Mouse (Mus musculus) lung, postnatal 0 days (tissue): ENCODE measurements around the gene Nptn. TPM values are rescaled to one million over a fixed set of nuclear protein-coding genes. Genes with fewer than 3 reads are reported as not detected.

Source experiments
- ATAC-seq: fragments of 200-750 bp; cut with Nextera tagmentation; 2 replicates; pipeline ENCODE4 v1.8.0; 2017; ENCODE audit warnings: moderate library complexity
- DNase-seq: peaks from one replicate; pipeline ENCODE4 v3.0.0-alpha.2; 2016; ENCODE audit warnings: low spot score
- H3K27ac ChIP-seq: fragments of 300-500 bp; sonication (generic); 2 replicates; pipeline ENCODE4 v1.5.1; 2014; ENCODE audit warnings: antibody characterized with exemption, mild to moderate bottlenecking, low read length, mixed read lengths
- H3K27me3 ChIP-seq: fragments of 300-500 bp; sonication (generic); replicated peaks from 2 replicates; pipeline ENCODE4 v1.6.1; 2014; ENCODE audit warnings: low read length, mixed read lengths; ENCODE audit not compliant: insufficient read depth
- H3K36me3 ChIP-seq: fragments of 300-500 bp; sonication (generic); 2 replicates; pipeline ENCODE4 v1.6.1; 2014; ENCODE audit warnings: low read length, mixed read lengths; ENCODE audit not compliant: insufficient read depth
- H3K4me1 ChIP-seq: fragments of 300-500 bp; sonication (generic); 2 replicates; pipeline ENCODE4 v1.6.1; 2014; ENCODE audit warnings: antibody characterized with exemption, low read depth, low read length, mixed read lengths; ENCODE audit not compliant: insufficient read depth
- H3K4me2 ChIP-seq: fragments of 300-500 bp; sonication (generic); replicated peaks from 2 replicates; pipeline ENCODE4 v1.6.1; 2014; ENCODE audit warnings: low read depth, mild to moderate bottlenecking, low read length, moderate library complexity, mixed read lengths
- H3K4me3 ChIP-seq: fragments of 300-500 bp; sonication (generic); 2 replicates; pipeline ENCODE4 v1.5.1; 2014; ENCODE audit warnings: low read depth, low read length
- H3K9ac ChIP-seq: fragments of 300-500 bp; sonication (generic); replicated peaks from 2 replicates; pipeline ENCODE4 v1.6.1; 2014; ENCODE audit warnings: low read depth, mild to moderate bottlenecking
- H3K9me3 ChIP-seq: fragments of 300-500 bp; sonication (generic); 2 replicates; pipeline ENCODE4 v1.6.1; 2016; ENCODE audit warnings: low read length, mixed read lengths
- CTCF ChIP-seq: IDR thresholded peaks from 2 replicates; pipeline ENCODE4 v1.5.1; 2016; ENCODE audit warnings: antibody characterized with exemption, mild to moderate bottlenecking
- EP300 ChIP-seq: IDR thresholded peaks from 2 replicates; pipeline ENCODE4 v1.6.1; 2016; ENCODE audit warnings: antibody characterized with exemption, mild to moderate bottlenecking, control low read depth
- WGBS: fragments of 180-500 bp; shearing (Covaris S2); extraction: QIAGEN DNeasy Blood & Tissue Kit; methylation state at CpG from one replicate; pipeline ENCODE4 v1.1.7; 2014; 5-methylcytosine and 5-hydroxymethylcytosine counted together
- polyA plus RNA-seq: library from polyadenylated mRNA; unstranded; fragments of >200 nt; fragmentation: Nextera tagmentation; extraction: Ambion mirVana; gene quantifications from 2 replicates; pipeline ENCODE4 v1.2.1, GENCODE M21; 2015

Nptn gene
- polyA plus RNA-seq, 1 experiment from 2014 or later: 132 TPM

GRCm38 (mm10) chr9:58550928-58551327 lies 31.1 kb upstream of the Nptn start:
- no peak overlapping the region for H3K27ac ChIP-seq
- no peak for DNase-seq
- no peaks in the 10 kb centered on the region for H3K36me3 ChIP-seq
- H3K4me2 ChIP-seq: no peak overlapping the region
- peaks cover 4% of the 10 kb centered on the region; the same call in 1 of the 2 replicates for H3K4me1 ChIP-seq
- no peaks in the 10 kb centered on the region for H3K9me3 ChIP-seq
- TF ChIP-seq EP300: no peak
- 85% methylated on average over 6 of the region's 6 CpGs for WGBS
- no peaks in the 10 kb centered on the region for H3K27me3 ChIP-seq
- H3K9ac ChIP-seq: no peak overlapping the region
- H3K4me3 ChIP-seq: no peak overlapping the region
- ATAC-seq: no peak

- Histone ChIP-seq H3K27ac (no peak overlapping the region), H3K4me3 (no peak overlapping the region), H3K9me3 (no peaks in the 10 kb centered on the region), H3K4me2 (no peak overlapping the region), H3K9ac (no peak overlapping the region), H3K27me3 (no peaks in the 10 kb centered on the region), H3K36me3 (no peaks in the 10 kb centered on the region), H3K4me1 (peaks cover 7% of the 10 kb centered on the region; the same call in 1 of the 2 replicates)
- DNase-seq: no peak
- TF ChIP-seq CTCF: no peak
- TF ChIP-seq EP300: no peak
- ATAC-seq: no peak
- WGBS: 58% methylated on average over 9 of the region's 9 CpGs
These were observed 30.0 kb upstream of the Nptn start for GRCm38 (mm10) chr9:58552083-58552482.

- 9% methylated on average over 23 of the region's 23 CpGs for WGBS
- H3K27me3 ChIP-seq: no peaks in the 10 kb centered on the region
- TF ChIP-seq EP300 (no peak), CTCF (no peak)
- peak overlapping the region; percentile 90 for H3K9ac ChIP-seq
- peak; percentile 31 for DNase-seq
- H3K9me3 ChIP-seq: no peaks in the 10 kb centered on the region
- H3K27ac ChIP-seq: peak overlapping the region; percentile 91
- H3K4me3 ChIP-seq: peak overlapping the region; percentile 80
- no peak for ATAC-seq
- peak overlapping the region; percentile 99 for H3K4me2 ChIP-seq
- no peaks in the 10 kb centered on the region for H3K36me3 ChIP-seq
- H3K4me1 ChIP-seq: peaks cover 9% of the 10 kb centered on the region; the same call in 1 of the 2 replicates
These were observed 27.8 kb upstream of the Nptn start for GRCm38 (mm10) chr9:58554056-58554907.

- Histone ChIP-seq H3K27ac (peak within 1 kb of the TSS; percentile 91), H3K36me3 (no peaks in the 10 kb centered on the region), H3K9me3 (no peaks in the 10 kb centered on the region), H3K9ac (peak within 1 kb of the TSS; percentile 90), H3K4me2 (peak within 1 kb of the TSS; percentile 99), H3K27me3 (no peaks in the 10 kb centered on the region), H3K4me3 (peak within 1 kb of the TSS; percentile 80), H3K4me1 (peaks cover 9% of the 10 kb centered on the region; the same call in 1 of the 2 replicates)
- TF ChIP-seq CTCF (no peak), EP300 (no peak)
- DNase-seq (peak; percentile 77), ATAC-seq (peak; percentile 58)
- under 1% methylated on average over 63 of the region's 68 CpGs for WGBS
These were observed 26.9 kb upstream of the Nptn start, which contains the start of gene Cd276 for GRCm38 (mm10) chr9:58554908-58555684. Cd276 (minus strand) TSS chr9:58555437.

- no peak for TF ChIP-seq EP300
- TF ChIP-seq CTCF: no peak
- Histone ChIP-seq H3K4me3 (peak overlapping the region; percentile 80), H3K9me3 (no peaks in the 10 kb centered on the region), H3K4me1 (peaks cover 9% of the 10 kb centered on the region; the same call in 1 of the 2 replicates), H3K27ac (peak overlapping the region; percentile 91), H3K36me3 (no peaks in the 10 kb centered on the region), H3K27me3 (no peaks in the 10 kb centered on the region), H3K4me2 (peak overlapping the region; percentile 99), H3K9ac (no peak overlapping the region; the same call in 1 of the 2 replicates)
- no peak for DNase-seq
- WGBS: 13% methylated on average over 9 of the region's 9 CpGs
- no peak for ATAC-seq
These were observed 26.2 kb upstream of the Nptn start for GRCm38 (mm10) chr9:58555685-58556414.
